Mouse (Mus musculus) CH12.LX (cell line): ENCODE data around the gene Numa1.

ENCODE experiments used
- CHD2 ChIP-seq: IDR thresholded peaks from 2 replicates; pipeline ENCODE4 v1.6.1; 2011; ENCODE audit warnings: low read length, improper control_type of control experiment
- CTCF ChIP-seq, 2 experiments: IDR thresholded peaks in 1 of 2; conservative IDR thresholded peaks in 1 of 2; 2 replicates each; pipeline ENCODE4 v1.5.1; 2011 to 2012; ENCODE audit warnings: low read depth in 2 of 2, low read length in 2 of 2, improper control_type of control experiment in 1 of 2, inconsistent platforms in 1 of 2, mild to moderate bottlenecking in 1 of 2, moderate library complexity in 1 of 2
- E2F4 ChIP-seq: IDR thresholded peaks from 2 replicates; pipeline ENCODE4 v1.6.1; 2011; ENCODE audit warnings: low read depth, low read length, improper control_type of control experiment; ENCODE audit not compliant: insufficient replicate concordance
- ELF1 ChIP-seq: IDR thresholded peaks from 2 replicates; pipeline ENCODE4 v1.6.1; 2014; ENCODE audit warnings: low read depth, mild to moderate bottlenecking, inconsistent platforms, low read length, improper control_type of control experiment
- ETS1 ChIP-seq: conservative IDR thresholded peaks from 2 replicates; pipeline ENCODE4 v1.6.1; 2012; ENCODE audit warnings: low read depth, mild to moderate bottlenecking, inconsistent platforms, low read length, improper control_type of control experiment, moderate library complexity
- GABPA ChIP-seq: IDR thresholded peaks from 2 replicates; pipeline ENCODE4 v1.6.1; 2012; ENCODE audit warnings: low read depth, low read length, improper control_type of control experiment, inconsistent platforms; ENCODE audit not compliant: insufficient replicate concordance
- HCFC1 ChIP-seq: IDR thresholded peaks from 2 replicates; pipeline ENCODE4 v1.6.1; 2012; ENCODE audit warnings: low read depth, mild to moderate bottlenecking, inconsistent platforms, low read length, improper control_type of control experiment
- KAT2A ChIP-seq: IDR thresholded peaks from 2 replicates; pipeline ENCODE4 v1.6.1; 2012; ENCODE audit warnings: low read length, improper control_type of control experiment, inconsistent platforms; ENCODE audit not compliant: insufficient replicate concordance
- MEF2A ChIP-seq: IDR thresholded peaks from 2 replicates; pipeline ENCODE4 v1.6.1; 2014; ENCODE audit warnings: low read depth, mild to moderate bottlenecking, inconsistent platforms, low read length, improper control_type of control experiment, borderline replicate concordance
- POLR2A ChIP-seq: IDR thresholded peaks from 2 replicates; pipeline ENCODE4 v1.6.1; 2011; ENCODE audit warnings: low read depth, mild to moderate bottlenecking, improper control_type of control experiment, low read length
- USF1 ChIP-seq: IDR thresholded peaks from 2 replicates; pipeline ENCODE4 v1.6.1; 2014; ENCODE audit warnings: low read depth, mild to moderate bottlenecking, inconsistent platforms, low read length, improper control_type of control experiment
- ZC3H11A ChIP-seq: IDR thresholded peaks from 2 replicates; pipeline ENCODE4 v1.6.1; 2012; ENCODE audit warnings: low read depth, mild to moderate bottlenecking, inconsistent platforms, low read length, improper control_type of control experiment

- TF ChIP-seq HCFC1 (no peak), ZC3H11A (no peak), E2F4 (no peak), CTCF (conservative IDR thresholded peaks at IDR 0.05 in 1 of 2, IDR thresholded peaks at IDR 0.05 in 1 of 2; ENCODE audit: low read depth in 2 of 2, low read length in 2 of 2) (no peak), KAT2A (no peak), CHD2 (no peak), POLR2A (no peak), MEF2A (no peak), ETS1 (no peak), GABPA (no peak), ELF1 (no peak), USF1 (no peak)
Measured at GRCm38 (mm10) chr7:102061353-102061752, 127.4 kb downstream of the Numa1 start.
